Mouse (Mus musculus): ENCODE measurements around the gene Cd209f. TPM values are rescaled to one million over a fixed set of nuclear protein-coding genes. Genes with fewer than 3 reads are reported as not detected.
A peak's percentile ranks its signal among the peaks of the same experiment; 100 is the strongest.
"Not testable (repeated sequence)": the region's sequence is repeated elsewhere in the genome, so short reads cannot be mapped to it uniquely, and the experiment has no call there.

Cd209f gene
- not detected in 2 replicates for total RNA-seq (2014; rRNA removed; ENCODE audit: low replicate concordance)
- 0.08 and 0.10 TPM in 2 replicates for polyA plus RNA-seq (2015; fragmentation: Nextera tagmentation; extraction: Ambion mirVana)

- H3K27me3 ChIP-seq (ENCODE audit: control insufficient read depth, insufficient read depth, low read length); H3K27ac ChIP-seq (ENCODE audit: low read depth); H3K4me2 ChIP-seq (ENCODE audit: low read depth, low read length); ATAC-seq (ENCODE audit: insufficient read depth, low read depth); H3K9me3 ChIP-seq (replicated peaks; ENCODE audit: control insufficient read depth, low read length); H3K4me3 ChIP-seq (ENCODE audit: low read depth, low read length); H3K36me3 ChIP-seq (replicated peaks; ENCODE audit: control insufficient read depth, insufficient read depth, low read length); H3K9ac ChIP-seq (replicated peaks; ENCODE audit: low read depth, low read length); DNase-seq (ENCODE audit: low spot score); H3K4me1 ChIP-seq (ENCODE audit: control insufficient read depth, insufficient read depth): not testable (repeated sequence)
- WGBS: 55% methylated on average over 1 of the region's 2 CpGs
These were observed at the start of gene Cd209f for GRCm38 (mm10) chr8:4105735-4106134. Gene Cd209f, minus strand, starts transcription at chr8:4105835.

- no peak overlapping the region for H3K9ac ChIP-seq (replicated peaks; ENCODE audit: low read depth, low read length)
- no peak overlapping the region for H3K4me2 ChIP-seq (ENCODE audit: low read depth, low read length)
- H3K27ac ChIP-seq (ENCODE audit: low read depth): no peak overlapping the region
- H3K4me1 ChIP-seq (ENCODE audit: control insufficient read depth, insufficient read depth): no peaks in the 10 kb centered on the region
- ATAC-seq (ENCODE audit: insufficient read depth, low read depth) (no peak), DNase-seq (ENCODE audit: low spot score) (no peak)
- H3K4me3 ChIP-seq (ENCODE audit: low read depth, low read length): no peak overlapping the region
- H3K36me3 ChIP-seq (replicated peaks; ENCODE audit: control insufficient read depth, insufficient read depth, low read length): no peaks in the 10 kb centered on the region
- H3K27me3 ChIP-seq (ENCODE audit: control insufficient read depth, insufficient read depth, low read length): no peaks in the 10 kb centered on the region
- no peaks in the 10 kb centered on the region; the same call in 1 of the 2 replicates for H3K9me3 ChIP-seq (replicated peaks; ENCODE audit: control insufficient read depth, low read length)
- TF ChIP-seq EP300 (IDR thresholded peaks at IDR 0.05; ENCODE audit: low read depth): no peak
- TF ChIP-seq CTCF (IDR thresholded peaks at IDR 0.05; ENCODE audit: low read depth): no peak
These were observed 49.2 kb upstream of the Cd209f start for GRCm38 (mm10) chr8:4154878-4155277.

- WGBS: 34% methylated on average over 1 of the region's 1 CpGs
- Histone ChIP-seq H3K27me3 (ENCODE audit: control insufficient read depth, insufficient read depth, low read length) (no peaks in the 10 kb centered on the region), H3K27ac (ENCODE audit: low read depth) (no peak overlapping the region), H3K9ac (replicated peaks; ENCODE audit: low read depth, low read length) (no peak overlapping the region), H3K9me3 (replicated peaks; ENCODE audit: control insufficient read depth, low read length) (no peaks in the 10 kb centered on the region; the same call in 1 of the 2 replicates), H3K4me1 (ENCODE audit: control insufficient read depth, insufficient read depth) (no peaks in the 10 kb centered on the region), H3K4me2 (ENCODE audit: low read depth, low read length) (no peak overlapping the region), H3K4me3 (ENCODE audit: low read depth, low read length) (no peak overlapping the region), H3K36me3 (replicated peaks; ENCODE audit: control insufficient read depth, insufficient read depth, low read length) (no peaks in the 10 kb centered on the region)
- DNase-seq (ENCODE audit: low spot score) (no peak), ATAC-seq (ENCODE audit: insufficient read depth, low read depth) (no peak)
- TF ChIP-seq CTCF (IDR thresholded peaks at IDR 0.05; ENCODE audit: low read depth) (no peak), EP300 (IDR thresholded peaks at IDR 0.05; ENCODE audit: low read depth) (no peak)
These were observed 41.6 kb upstream of the Cd209f start for GRCm38 (mm10) chr8:4147272-4147671.

- TF ChIP-seq CTCF (IDR thresholded peaks at IDR 0.05; ENCODE audit: low read depth) (no peak), EP300 (IDR thresholded peaks at IDR 0.05; ENCODE audit: low read depth) (no peak)
- H3K4me1 ChIP-seq (ENCODE audit: control insufficient read depth, insufficient read depth): no peaks in the 10 kb centered on the region
- no peak overlapping the region for H3K27ac ChIP-seq (ENCODE audit: low read depth)
- 61% methylated on average over 3 of the region's 3 CpGs for WGBS
- H3K36me3 ChIP-seq (replicated peaks; ENCODE audit: control insufficient read depth, insufficient read depth, low read length): no peaks in the 10 kb centered on the region
- ATAC-seq (ENCODE audit: insufficient read depth, low read depth): no peak
- no peak overlapping the region for H3K4me2 ChIP-seq (ENCODE audit: low read depth, low read length)
- H3K9me3 ChIP-seq (replicated peaks; ENCODE audit: control insufficient read depth, low read length): no peaks in the 10 kb centered on the region
- H3K27me3 ChIP-seq (ENCODE audit: control insufficient read depth, insufficient read depth, low read length): no peaks in the 10 kb centered on the region
- H3K4me3 ChIP-seq (ENCODE audit: low read depth, low read length): no peak overlapping the region
- no peak overlapping the region for H3K9ac ChIP-seq (replicated peaks; ENCODE audit: low read depth, low read length)
- DNase-seq (ENCODE audit: low spot score): no peak
These were observed 36.1 kb upstream of the Cd209f start for GRCm38 (mm10) chr8:4141721-4142120.

GRCm38 (mm10) chr8:4139660-4140646 lies 34.3 kb upstream of the Cd209f start:
- ATAC-seq (ENCODE audit: insufficient read depth, low read depth) (peak; percentile 58; the same call in 1 of the 2 replicates), DNase-seq (ENCODE audit: low spot score) (peak; percentile 55)
- no peak overlapping the region for H3K4me2 ChIP-seq (ENCODE audit: low read depth, low read length)
- no peak overlapping the region for H3K9ac ChIP-seq (replicated peaks; ENCODE audit: low read depth, low read length)
- no peaks in the 10 kb centered on the region for H3K9me3 ChIP-seq (replicated peaks; ENCODE audit: control insufficient read depth, low read length)
- TF ChIP-seq CTCF (IDR thresholded peaks at IDR 0.05; ENCODE audit: low read depth) (peak; percentile 75), EP300 (IDR thresholded peaks at IDR 0.05; ENCODE audit: low read depth) (no peak)
- H3K27me3 ChIP-seq (ENCODE audit: control insufficient read depth, insufficient read depth, low read length): no peaks in the 10 kb centered on the region
- 11% methylated on average over 12 of the region's 12 CpGs for WGBS
- H3K27ac ChIP-seq (ENCODE audit: low read depth): no peak overlapping the region
- H3K4me1 ChIP-seq (ENCODE audit: control insufficient read depth, insufficient read depth): no peaks in the 10 kb centered on the region
- H3K4me3 ChIP-seq (ENCODE audit: low read depth, low read length): no peak overlapping the region
- no peaks in the 10 kb centered on the region for H3K36me3 ChIP-seq (replicated peaks; ENCODE audit: control insufficient read depth, insufficient read depth, low read length)
